Mouse (Mus musculus) heart, embryonic 10.5 days (tissue): ENCODE data around the gene Tomm22. TPM values are rescaled to one million over a fixed set of nuclear protein-coding genes. Genes with fewer than 3 reads are reported as not detected.
A peak's percentile ranks its signal among the peaks of the same experiment; 100 is the strongest.

ENCODE experiments used
- DNase-seq: peaks from one replicate; pipeline ENCODE4 v3.0.0-alpha.2; 2017; ENCODE audit warnings: low spot score
- H3K27ac ChIP-seq: fragments of 300-500 bp; sonication (generic); 2 replicates; pipeline ENCODE4 v1.5.1; 2016; ENCODE audit warnings: mild to moderate bottlenecking
- H3K27me3 ChIP-seq: fragments of 300-500 bp; sonication (generic); 2 replicates; pipeline ENCODE4 v1.6.1; 2016; ENCODE audit warnings: mild to moderate bottlenecking; ENCODE audit not compliant: poor library complexity, insufficient read depth, severe bottlenecking
- H3K36me3 ChIP-seq: fragments of 300-500 bp; sonication (generic); 2 replicates; pipeline ENCODE4 v1.6.1; 2016; ENCODE audit warnings: mild to moderate bottlenecking, moderate library complexity
- H3K4me1 ChIP-seq: fragments of 300-500 bp; sonication (generic); 2 replicates; pipeline ENCODE4 v1.6.1; 2016; ENCODE audit warnings: mild to moderate bottlenecking
- H3K4me3 ChIP-seq: fragments of 300-500 bp; sonication (generic); 2 replicates; pipeline ENCODE4 v1.5.1; 2016; ENCODE audit warnings: mild to moderate bottlenecking, moderate library complexity
- H3K9me3 ChIP-seq: fragments of 300-500 bp; sonication (generic); 2 replicates; pipeline ENCODE4 v1.6.1; 2016; ENCODE audit warnings: mild to moderate bottlenecking, moderate library complexity
- WGBS: fragments of 180-500 bp; shearing (Covaris S2); methylation state at CpG from one replicate; pipeline ENCODE4 v1.1.7; 2016; 5-methylcytosine and 5-hydroxymethylcytosine counted together
- polyA plus RNA-seq: library from polyadenylated mRNA; unstranded; fragments of >200 nt; fragmentation: Nextera tagmentation; extraction: Ambion mirVana; gene quantifications from 2 replicates; pipeline ENCODE4 v1.2.1, GENCODE M21; 2016

The Tomm22 gene
- polyA plus RNA-seq: 258 and 286 TPM in 2 replicates

DNA sequence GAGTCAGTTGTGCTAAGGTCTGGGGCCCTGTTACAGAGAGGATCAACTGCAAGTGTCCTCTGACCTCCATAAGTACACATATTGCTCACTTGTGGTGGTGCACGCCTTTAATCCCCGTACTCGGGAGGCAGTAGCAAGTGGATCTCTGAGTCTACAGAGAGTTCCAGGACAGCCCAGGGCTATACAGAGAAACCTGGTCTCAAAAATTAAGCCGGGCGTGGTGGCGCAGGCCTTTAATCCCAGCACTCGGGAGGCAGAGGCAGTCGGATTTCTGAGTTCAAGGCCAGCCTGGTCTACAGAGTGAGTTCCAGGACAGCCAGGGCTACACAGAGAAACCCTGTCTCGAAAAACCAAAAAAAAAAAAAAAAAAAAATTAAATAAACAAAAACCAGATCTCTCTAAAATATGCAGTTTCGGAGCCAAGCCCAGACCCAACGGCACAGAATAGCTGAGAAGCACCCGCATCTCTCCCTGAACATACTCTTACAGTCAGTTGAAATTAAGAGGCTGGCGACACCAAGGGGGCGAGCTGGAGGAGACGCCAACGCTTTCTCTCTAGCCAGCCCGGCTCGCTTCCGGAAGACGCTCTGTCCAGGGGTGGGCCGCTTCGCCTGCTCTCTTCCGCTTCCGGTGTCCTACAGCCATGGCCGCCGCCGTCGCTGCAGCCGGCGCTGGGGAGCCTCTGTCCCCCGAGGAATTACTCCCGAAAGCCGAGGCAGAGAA lies at the start of gene Tomm22:
TSS of gene Tomm22 (plus strand) at position 613 of the 723 bp plus-strand sequence.
- H3K36me3 ChIP-seq: peaks cover 50% of the 10 kb centered on the region
- WGBS: 20% methylated on average over 33 of the region's 33 CpGs
- no peaks in the 10 kb centered on the region for H3K9me3 ChIP-seq
- H3K27me3 ChIP-seq: no peaks in the 10 kb centered on the region
- H3K27ac ChIP-seq: peak within 1 kb of the TSS; percentile 95
- H3K4me3 ChIP-seq: peak within 1 kb of the TSS; percentile 97
- peaks cover 18% of the 10 kb centered on the region for H3K4me1 ChIP-seq
- DNase-seq: peak; percentile 95

DNA sequence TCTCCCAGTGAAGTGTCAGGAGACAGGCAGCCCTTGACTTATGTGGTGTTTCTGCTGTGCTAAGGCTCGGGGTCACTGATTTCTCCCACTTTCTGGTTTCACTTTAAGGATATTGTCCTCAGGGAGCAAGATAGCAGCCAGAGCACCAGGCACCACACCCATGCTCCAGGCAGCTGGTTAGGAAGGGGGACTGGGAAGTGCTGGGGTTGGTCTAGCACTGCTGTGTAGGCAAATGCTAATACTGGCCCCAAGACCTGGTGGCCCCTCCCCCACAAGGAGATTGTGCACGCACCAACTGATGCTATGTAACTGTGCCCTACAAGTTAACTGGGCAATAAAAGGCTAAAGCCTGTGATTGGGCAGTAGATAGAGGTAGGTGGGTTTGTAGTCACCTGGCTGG lies 40.2 kb upstream of the Tomm22 start:
- Histone ChIP-seq H3K9me3 (no peaks in the 10 kb centered on the region), H3K27me3 (no peaks in the 10 kb centered on the region), H3K4me1 (peaks cover 19% of the 10 kb centered on the region; the same call in 1 of the 2 replicates), H3K36me3 (peaks cover 31% of the 10 kb centered on the region), H3K27ac (no peak overlapping the region), H3K4me3 (no peak overlapping the region)
- DNase-seq: no peak
- 67% methylated on average over 2 of the region's 2 CpGs for WGBS

DNA sequence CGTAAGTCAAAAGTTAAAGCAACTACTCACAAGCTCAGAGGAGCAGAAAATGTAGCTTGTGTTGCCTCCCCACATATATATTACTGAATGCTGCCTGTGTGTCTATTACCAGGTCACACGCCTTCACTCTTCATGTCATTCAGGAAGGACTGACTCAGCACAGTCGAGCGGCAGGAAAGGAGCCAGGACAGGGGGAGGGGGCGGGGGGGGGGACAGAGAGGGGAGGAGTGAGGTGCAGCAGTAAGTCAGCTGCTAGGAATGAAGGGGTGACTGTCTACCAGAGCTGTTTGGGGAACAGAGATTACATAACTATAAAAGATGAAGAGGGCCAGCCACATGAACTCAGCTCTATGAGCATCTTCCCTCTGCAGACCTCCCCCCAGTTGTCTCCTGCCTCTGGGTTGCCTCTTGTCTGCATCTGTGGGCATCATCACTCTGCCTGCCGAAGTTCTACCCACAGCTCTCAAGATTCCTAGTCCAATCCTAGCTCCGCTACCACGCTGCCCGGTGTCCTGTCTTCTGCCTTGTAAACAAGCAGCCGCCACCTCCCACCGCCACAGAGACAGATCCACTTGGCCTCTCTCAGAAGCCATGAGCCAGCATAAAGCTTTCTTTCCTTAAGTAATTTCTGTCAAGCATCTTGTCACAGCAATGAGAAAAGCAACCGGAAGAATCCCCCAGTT lies 29.4 kb upstream of the Tomm22 start:
- Histone ChIP-seq H3K27me3 (no peaks in the 10 kb centered on the region), H3K4me1 (0 out of 2 replicates have a peak, but pooled peaks cover 7% of the 10 kb centered on the region), H3K9me3 (no peaks in the 10 kb centered on the region), H3K4me3 (no peak overlapping the region), H3K27ac (no peak overlapping the region), H3K36me3 (peaks cover 6% of the 10 kb centered on the region; the same call in 1 of the 2 replicates)
- DNase-seq: no peak
- WGBS: 68% methylated on average over 12 of the region's 12 CpGs

DNA sequence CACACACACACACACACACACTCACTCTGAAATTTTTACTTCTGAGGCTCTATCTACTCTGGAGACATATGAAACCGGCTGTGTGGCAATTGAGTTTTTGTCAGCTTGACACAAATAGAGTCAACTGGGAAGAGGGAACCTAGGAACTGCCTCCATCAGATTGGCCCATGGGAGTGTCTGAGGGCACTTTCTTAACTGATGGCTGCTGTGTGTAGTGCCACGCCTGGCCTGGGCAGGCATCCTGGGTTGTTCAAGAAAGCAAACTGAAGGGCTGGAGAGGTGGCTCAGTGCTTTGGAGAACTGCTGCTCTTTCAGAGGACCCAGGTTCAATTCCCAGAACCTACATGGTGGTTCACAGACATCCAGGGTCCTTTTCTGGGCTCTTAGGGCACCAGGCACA lies 25.2 kb upstream of the Tomm22 start:
- no peaks in the 10 kb centered on the region for H3K36me3 ChIP-seq
- no peaks in the 10 kb centered on the region for H3K9me3 ChIP-seq
- 67% methylated on average over 2 of the region's 2 CpGs for WGBS
- no peak overlapping the region for H3K4me3 ChIP-seq
- H3K4me1 ChIP-seq: 0 out of 2 replicates have a peak, but pooled peaks cover 5% of the 10 kb centered on the region
- no peak for DNase-seq
- no peaks in the 10 kb centered on the region for H3K27me3 ChIP-seq
- no peak overlapping the region for H3K27ac ChIP-seq

DNA sequence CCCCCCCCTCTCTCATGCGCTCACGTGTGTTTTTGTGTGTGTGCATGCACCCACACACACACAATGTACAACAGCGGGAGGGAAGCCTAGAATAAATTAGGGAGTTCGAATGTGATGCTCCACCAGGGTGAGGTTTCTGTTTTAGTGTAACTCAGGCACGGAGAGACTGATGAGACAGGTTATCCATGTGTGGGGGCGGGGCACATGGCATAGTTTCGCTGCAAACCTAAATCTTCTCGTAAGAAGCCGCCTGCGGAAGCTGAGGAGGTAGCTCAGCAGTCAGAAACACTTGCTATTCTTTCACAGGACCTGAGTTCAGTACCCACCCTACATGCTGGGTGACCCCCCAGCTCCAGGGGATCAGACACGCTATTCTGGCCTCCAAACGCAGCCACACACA lies 22.5 kb upstream of the Tomm22 start:
- Histone ChIP-seq H3K4me1 (no peaks in the 10 kb centered on the region), H3K9me3 (no peaks in the 10 kb centered on the region), H3K4me3 (no peak overlapping the region), H3K27me3 (no peaks in the 10 kb centered on the region), H3K36me3 (no peaks in the 10 kb centered on the region), H3K27ac (no peak overlapping the region)
- 81% methylated on average over 12 of the region's 12 CpGs for WGBS
- no peak for DNase-seq

DNA sequence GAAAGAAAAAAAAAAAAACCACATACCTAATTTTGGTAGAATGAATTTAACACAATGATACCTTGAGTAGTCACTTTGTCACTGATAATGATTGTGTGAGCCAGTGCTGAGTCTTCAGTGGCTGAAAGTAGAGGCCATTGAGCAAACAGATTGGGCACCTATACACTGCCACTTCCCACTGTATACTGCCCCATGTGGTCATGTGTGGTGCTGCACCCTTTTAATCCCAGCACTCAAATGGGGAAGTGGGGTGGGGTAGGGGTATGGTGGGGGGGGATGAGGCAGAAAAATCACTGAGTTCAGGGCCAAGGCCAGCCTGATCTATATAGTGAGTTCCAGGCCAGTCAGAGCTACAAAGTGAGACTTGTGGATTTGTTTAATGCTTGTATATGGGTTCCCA lies 20.1 kb upstream of the Tomm22 start:
- no peak for DNase-seq
- Histone ChIP-seq H3K9me3 (no peaks in the 10 kb centered on the region), H3K27me3 (no peaks in the 10 kb centered on the region), H3K36me3 (no peaks in the 10 kb centered on the region), H3K4me1 (no peaks in the 10 kb centered on the region), H3K4me3 (no peak overlapping the region), H3K27ac (no peak overlapping the region)

DNA sequence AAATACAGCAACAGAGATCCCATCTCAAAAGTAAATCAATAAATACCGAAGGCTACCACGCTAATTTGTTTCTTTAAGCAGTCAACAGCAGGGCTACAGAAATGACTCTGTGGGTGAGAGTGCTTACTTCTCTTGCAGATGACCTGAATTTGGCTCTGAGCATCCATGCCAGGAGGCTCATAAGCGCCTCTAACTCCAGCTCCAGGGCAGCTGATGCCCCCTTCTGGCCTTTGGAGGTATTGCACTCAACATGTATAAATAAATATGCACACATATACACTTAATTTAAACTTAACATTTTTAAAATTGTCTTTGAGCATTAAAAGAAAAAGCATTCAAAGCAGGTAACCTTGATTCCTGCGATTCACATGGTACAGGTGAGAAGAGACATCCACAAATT lies 19.2 kb upstream of the Tomm22 start:
- DNase-seq: no peak
- H3K27me3 ChIP-seq: no peaks in the 10 kb centered on the region

DNA sequence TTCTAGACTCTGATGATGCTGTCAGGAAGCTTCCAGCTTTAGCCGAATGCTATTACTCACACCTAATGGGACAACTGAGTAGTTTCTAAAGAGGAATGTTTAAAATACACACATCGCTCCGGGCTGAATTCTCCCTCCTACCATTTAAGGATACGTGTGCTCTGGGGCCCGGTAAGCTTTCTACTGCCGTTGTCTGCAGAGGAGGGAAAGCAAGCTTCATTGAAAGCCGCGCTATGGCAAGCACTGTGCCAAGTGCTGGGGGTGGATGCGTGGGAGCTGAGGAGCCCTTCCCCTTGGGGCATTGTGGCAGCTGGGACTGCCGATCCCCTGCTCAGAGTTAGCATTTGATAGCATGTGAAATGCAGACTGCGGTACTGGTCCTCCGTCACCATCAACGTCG lies 14.2 kb upstream of the Tomm22 start:
- Histone ChIP-seq H3K27ac (no peak overlapping the region), H3K4me3 (no peak overlapping the region), H3K27me3 (no peaks in the 10 kb centered on the region), H3K9me3 (no peaks in the 10 kb centered on the region), H3K36me3 (peaks cover 2% of the 10 kb centered on the region; the same call in 1 of the 2 replicates), H3K4me1 (peaks cover 14% of the 10 kb centered on the region)
- WGBS: 90% methylated on average over 14 of the region's 14 CpGs
- DNase-seq: no peak

More for the DNA sequence above, 19.2 kb upstream of the Tomm22 start:
- Histone ChIP-seq H3K9me3 (no peaks in the 10 kb centered on the region), H3K36me3 (no peaks in the 10 kb centered on the region), H3K4me1 (no peaks in the 10 kb centered on the region), H3K4me3 (no peak overlapping the region), H3K27ac (no peak overlapping the region)
- WGBS: 68% methylated on average over 4 of the region's 4 CpGs

DNA sequence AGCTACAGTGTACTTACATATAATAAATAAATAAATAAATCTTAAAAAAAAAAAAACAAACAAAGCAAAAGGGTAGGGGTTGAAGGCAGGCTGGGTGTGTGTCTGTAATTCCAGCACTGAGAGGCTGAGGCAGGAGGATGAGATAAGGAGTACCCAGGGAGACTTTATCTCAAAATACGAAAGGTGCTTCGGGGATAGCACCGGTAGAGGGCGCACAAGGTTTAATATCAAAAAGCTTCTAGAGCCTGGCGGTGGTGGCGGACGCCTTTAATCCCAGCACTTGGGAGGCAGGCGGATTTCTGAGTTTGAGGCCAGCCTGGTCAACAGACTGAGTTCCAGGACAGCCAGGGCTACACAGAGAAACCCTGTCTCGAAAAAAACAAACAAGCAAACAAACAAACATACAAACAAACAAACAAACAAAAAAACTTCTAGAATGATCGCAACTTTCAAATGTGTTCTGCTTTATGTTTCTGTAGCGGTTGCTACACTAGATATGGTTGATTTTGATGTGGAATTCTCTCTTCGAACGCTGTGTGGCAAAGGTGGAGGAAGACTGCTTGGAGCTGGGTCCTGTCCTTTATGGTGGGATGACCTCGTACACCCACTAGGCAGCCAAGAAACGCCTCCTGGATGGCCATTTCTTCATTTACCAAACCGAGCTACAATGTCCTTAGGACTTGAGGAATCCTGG lies 12.7 kb upstream of the Tomm22 start:
- no peaks in the 10 kb centered on the region for H3K27me3 ChIP-seq
- peak overlapping the region; percentile 98 for H3K27ac ChIP-seq
- peak overlapping the region; percentile 85 for H3K4me3 ChIP-seq
- peaks cover 13% of the 10 kb centered on the region for H3K36me3 ChIP-seq
- H3K4me1 ChIP-seq: peaks cover 14% of the 10 kb centered on the region
- peak; percentile 87 for DNase-seq
- no peaks in the 10 kb centered on the region for H3K9me3 ChIP-seq
- WGBS: 4% methylated on average over 16 of the region's 16 CpGs

DNA sequence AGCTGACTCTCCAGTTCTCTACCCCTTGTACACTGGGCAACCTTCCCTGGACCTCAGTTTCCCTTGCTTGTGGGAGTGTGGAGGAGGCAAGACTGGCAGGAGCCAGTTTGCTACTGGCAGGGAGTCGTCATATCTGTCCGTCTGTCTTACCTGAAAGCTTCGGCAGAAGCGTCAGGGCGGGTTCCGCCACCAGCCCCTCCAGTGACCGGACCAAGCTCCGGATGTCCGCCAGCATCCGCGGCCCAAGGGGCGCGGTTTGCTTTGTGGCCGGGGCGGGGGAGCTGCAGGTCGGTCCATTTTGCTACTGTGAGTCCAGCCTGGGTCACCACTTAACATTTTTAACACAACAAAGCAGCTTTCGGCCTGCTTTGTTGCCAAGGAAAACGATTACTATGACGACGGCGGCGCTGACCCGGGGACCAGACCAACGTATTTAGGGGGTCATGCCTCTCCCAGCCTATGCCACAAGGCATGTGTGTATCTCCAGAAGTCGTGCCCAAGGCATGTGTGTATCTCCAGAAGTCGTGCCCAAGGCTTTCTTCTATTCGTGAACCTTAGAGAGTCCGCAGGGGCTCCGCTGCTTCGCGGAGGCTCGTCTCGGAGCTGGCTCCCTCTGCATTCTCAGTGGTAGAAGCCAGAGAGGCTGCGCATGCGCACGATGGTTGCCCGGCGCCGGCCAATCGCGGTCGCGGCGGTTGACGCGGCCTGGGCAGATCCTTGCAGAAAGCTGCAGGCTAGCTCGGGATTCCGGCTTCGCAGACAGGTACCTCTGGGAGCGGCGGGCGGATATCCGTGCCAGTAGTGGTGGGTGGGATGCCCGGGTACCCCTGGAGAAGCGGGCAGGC lies 11.9 kb upstream of the Tomm22 start, which contains the start of the genes Fam227a and Cby1:
TSS of gene Fam227a (minus strand) at position 426 of the 845 bp plus-strand sequence.
TSS of gene Cby1 (plus strand) at position 669 of the 845 bp plus-strand sequence.
- H3K9me3 ChIP-seq: no peaks in the 10 kb centered on the region
- H3K27me3 ChIP-seq: no peaks in the 10 kb centered on the region
- H3K4me1 ChIP-seq: peaks cover 14% of the 10 kb centered on the region
- peak within 1 kb of the TSS; percentile 98 for H3K27ac ChIP-seq
- H3K36me3 ChIP-seq: peaks cover 21% of the 10 kb centered on the region
- peak; percentile 98 for DNase-seq
- under 1% methylated on average over 55 of the region's 55 CpGs for WGBS
- peak within 1 kb of the TSS; percentile 85 for H3K4me3 ChIP-seq

DNA sequence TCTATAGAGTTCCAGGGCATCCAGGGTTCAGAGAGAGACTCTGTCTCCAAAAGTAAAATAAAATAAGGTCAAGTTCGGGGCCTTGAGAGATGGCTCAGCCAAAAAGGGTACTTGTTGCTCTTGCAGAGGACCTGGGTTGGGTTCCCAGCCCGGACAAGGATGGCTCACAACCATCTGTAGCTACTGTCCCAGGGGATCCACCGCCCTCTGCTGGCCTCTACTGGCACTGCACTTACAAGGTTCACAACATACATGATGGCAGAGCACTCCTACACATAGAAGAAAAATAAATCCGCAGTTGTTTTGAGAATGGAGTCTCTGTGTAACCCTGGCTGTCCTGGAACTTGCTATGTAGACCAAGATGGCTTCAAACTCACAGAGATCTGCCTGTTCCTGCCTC lies 8.8 kb upstream of the Tomm22 start:
- peaks cover 37% of the 10 kb centered on the region for H3K36me3 ChIP-seq
- no peak overlapping the region for H3K4me3 ChIP-seq
- DNase-seq: no peak
- H3K4me1 ChIP-seq: peaks cover 22% of the 10 kb centered on the region
- no peaks in the 10 kb centered on the region for H3K27me3 ChIP-seq
- 66% methylated on average over 4 of the region's 4 CpGs for WGBS
- no peaks in the 10 kb centered on the region for H3K9me3 ChIP-seq
- H3K27ac ChIP-seq: no peak overlapping the region

DNA sequence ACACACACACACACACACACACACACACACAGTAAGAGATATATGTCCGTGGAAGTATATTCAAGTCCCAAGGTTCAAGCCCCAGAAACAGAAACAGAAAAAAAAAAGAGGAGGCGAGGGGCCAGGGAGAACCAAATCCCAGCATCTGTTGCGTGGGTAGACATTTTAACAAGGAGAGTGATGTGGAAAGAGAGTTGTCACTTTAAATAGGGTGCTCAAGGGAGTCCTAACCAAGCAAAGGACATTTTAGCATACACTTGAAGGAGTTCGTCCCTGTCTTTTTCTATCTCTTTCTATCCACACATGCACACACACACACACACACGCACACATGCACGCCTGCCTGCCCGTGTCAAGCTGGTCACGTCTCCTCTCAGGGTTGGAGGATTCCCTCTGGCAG lies 6.0 kb upstream of the Tomm22 start:
- 85% methylated on average over 8 of the region's 8 CpGs for WGBS
- no peak for DNase-seq
- H3K36me3 ChIP-seq: peaks cover 44% of the 10 kb centered on the region

More for the DNA sequence above, 6.0 kb upstream of the Tomm22 start:
- Histone ChIP-seq H3K27ac (no peak overlapping the region), H3K4me1 (peaks cover 16% of the 10 kb centered on the region), H3K9me3 (no peaks in the 10 kb centered on the region), H3K27me3 (no peaks in the 10 kb centered on the region), H3K4me3 (no peak overlapping the region)
